Mouse (Mus musculus): ENCODE results near the gene Bhmt. TPM values are rescaled to one million over a fixed set of nuclear protein-coding genes. Genes with fewer than 3 reads are reported as not detected.
A peak's percentile ranks its signal among the peaks of the same experiment; 100 is the strongest.

Gene Bhmt
- polyA plus RNA-seq, 1 experiment from 2014 or later = 0.08 TPM

DNA sequence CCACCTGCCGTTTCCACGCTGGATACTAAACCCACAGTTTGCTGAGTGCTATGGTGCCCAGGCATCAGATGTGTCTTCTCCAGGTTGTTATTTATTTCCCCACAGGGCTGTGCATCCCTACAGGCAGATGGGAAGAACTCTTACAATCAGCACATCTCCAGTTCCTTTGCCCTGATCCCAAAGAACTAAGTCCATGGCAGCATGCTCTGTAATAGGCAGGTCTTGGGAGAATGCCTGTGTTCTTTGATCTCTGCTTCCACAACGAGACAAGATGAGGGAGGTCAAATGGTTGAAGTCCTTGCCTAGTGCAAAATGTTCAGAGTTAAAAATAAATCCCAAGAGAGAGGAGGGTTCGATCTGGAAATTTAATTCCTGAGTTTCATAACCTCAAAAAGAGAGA lies 1.9 kb upstream of the Bhmt start:
- ATAC-seq (replicated peaks) = no peak

DNA sequence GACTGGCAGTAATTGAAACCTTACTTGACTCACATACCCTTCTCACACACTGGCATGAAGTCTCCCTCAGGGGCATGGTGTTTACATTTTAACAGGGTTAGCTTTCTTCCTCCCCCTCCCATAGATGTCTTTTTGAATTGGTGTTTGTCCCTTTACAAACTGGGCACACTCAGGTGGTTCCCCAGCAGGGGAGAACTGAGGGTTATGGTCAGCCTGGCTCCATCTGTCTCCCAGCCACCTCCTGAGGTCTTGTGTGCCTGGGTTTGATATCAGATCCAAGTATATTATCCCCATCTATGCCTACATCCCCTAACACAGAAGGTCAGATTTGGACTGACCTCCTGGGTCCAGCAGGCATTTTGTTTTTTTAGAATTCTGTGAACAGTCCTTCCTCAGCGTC lies 1.2 kb downstream of the Bhmt start:
- Histone ChIP-seq H3K4me2 (no peak overlapping the region), H3K9ac (no peak overlapping the region), H3K27me3 (replicated peaks) (no peaks in the 10 kb centered on the region), H3K36me3 (replicated peaks) (no peaks in the 10 kb centered on the region), H3K4me3 (no peak overlapping the region), H3K27ac (no peak overlapping the region), H3K4me1 (no peaks in the 10 kb centered on the region), H3K9me3 (no peaks in the 10 kb centered on the region)
- 84% methylated on average over 1 of the region's 1 CpGs for WGBS
- ATAC-seq (replicated peaks) = no peak

More for the DNA sequence above, 1.9 kb upstream of the Bhmt start:
- H3K4me3 ChIP-seq = no peak overlapping the region
- H3K4me1 ChIP-seq = no peaks in the 10 kb centered on the region
- H3K36me3 ChIP-seq (replicated peaks) = no peaks in the 10 kb centered on the region
- H3K4me2 ChIP-seq = no peak overlapping the region
- no peaks in the 10 kb centered on the region for H3K27me3 ChIP-seq (replicated peaks)
- no peaks in the 10 kb centered on the region for H3K9me3 ChIP-seq
- H3K27ac ChIP-seq = no peak overlapping the region
- H3K9ac ChIP-seq = no peak overlapping the region
- 65% methylated on average over 4 of the region's 4 CpGs for WGBS

DNA sequence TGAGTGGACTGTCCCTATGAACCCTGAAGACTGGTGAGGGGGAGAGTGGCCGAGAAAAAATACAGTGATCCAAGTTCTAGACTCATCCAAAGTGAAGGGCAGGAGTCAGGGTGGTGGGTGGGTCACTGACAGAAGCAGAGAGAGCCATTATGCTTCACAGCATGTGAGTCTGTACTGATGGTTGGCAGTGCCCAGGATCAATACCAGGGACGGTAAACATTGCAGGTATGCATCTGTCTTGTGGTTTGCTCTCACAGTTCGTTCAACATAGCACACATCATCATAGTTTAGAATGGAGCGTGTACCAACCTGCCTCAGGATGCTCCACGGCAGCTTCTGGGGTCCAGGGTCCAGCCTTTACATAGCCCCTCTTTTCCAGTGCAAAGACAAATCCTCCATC lies 4.8 kb downstream of the Bhmt start:
- H3K27me3 ChIP-seq (replicated peaks) = no peaks in the 10 kb centered on the region
- H3K4me3 ChIP-seq = no peak overlapping the region
- no peak for ATAC-seq (replicated peaks)
- H3K9ac ChIP-seq = no peak overlapping the region
- no peaks in the 10 kb centered on the region for H3K9me3 ChIP-seq
- H3K36me3 ChIP-seq (replicated peaks) = no peaks in the 10 kb centered on the region
- H3K4me1 ChIP-seq = no peaks in the 10 kb centered on the region
- no peak overlapping the region for H3K4me2 ChIP-seq
- no peak overlapping the region for H3K27ac ChIP-seq
- WGBS = 86% methylated on average over 5 of the region's 5 CpGs

DNA sequence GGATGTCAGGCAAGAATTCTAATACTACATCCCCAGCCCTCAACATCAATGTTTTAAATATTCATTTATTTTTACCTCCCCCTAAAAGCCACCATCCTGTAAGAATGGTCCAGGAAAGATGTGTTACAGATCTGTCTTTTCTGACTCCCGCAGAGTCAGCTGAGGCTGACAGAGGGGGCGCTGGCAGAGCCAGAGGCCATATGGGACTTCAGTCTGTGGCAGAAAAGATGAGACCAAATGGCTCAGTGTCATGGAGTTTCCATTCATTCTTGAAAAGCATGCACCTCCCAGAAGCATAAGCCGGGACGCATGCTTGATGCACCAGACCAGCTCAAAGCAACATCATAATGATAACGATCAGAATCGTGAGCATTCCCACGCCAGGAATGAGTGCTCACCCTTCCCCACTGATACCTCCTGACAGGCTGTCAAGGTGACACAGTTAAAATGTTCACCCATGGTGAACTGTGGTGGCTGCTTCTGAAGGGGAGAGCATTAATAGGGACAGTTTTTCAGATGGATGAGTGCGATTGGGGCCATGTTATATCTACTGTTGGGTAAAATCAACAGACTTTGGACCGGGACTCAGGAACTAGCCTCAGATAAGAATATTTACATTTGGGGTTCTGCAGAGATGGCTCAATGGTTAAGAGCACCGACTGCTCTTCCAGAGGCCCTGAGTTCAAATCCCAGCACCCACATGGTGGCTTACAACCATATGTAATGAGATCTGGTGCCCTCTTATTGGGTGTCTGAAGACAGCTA lies 6.6 kb downstream of the Bhmt start:
- H3K36me3 ChIP-seq (replicated peaks) = no peaks in the 10 kb centered on the region
- H3K4me3 ChIP-seq = no peak overlapping the region
- H3K4me1 ChIP-seq = no peaks in the 10 kb centered on the region
- H3K9ac ChIP-seq = no peak overlapping the region
- no peak overlapping the region for H3K27ac ChIP-seq
- 85% methylated on average over 10 of the region's 10 CpGs for WGBS
- ATAC-seq (replicated peaks) = no peak
- no peaks in the 10 kb centered on the region for H3K27me3 ChIP-seq (replicated peaks)
- no peak overlapping the region for H3K4me2 ChIP-seq
- H3K9me3 ChIP-seq = no peaks in the 10 kb centered on the region

DNA sequence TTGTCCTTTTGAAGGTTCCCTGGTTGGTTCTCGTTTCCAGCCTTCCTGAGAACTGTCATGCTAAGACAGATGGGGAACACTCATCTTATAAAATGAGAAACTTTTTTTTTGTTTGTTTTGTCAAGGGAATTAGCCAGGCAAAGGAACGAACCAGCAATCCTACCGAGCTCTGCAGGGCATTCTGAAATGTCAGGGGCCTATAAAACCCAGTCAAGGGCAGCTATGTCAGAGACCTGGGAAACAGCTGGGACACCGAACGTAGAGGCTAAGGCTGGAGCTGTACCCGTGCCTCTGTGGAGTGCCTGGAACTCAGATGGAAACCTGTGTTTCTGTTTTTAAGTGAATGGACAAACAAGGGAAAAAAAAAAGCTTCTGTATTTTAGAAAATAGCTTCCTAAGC lies 8.9 kb downstream of the Bhmt start:
- Histone ChIP-seq H3K27me3 (replicated peaks) (no peaks in the 10 kb centered on the region), H3K36me3 (replicated peaks) (no peaks in the 10 kb centered on the region), H3K4me2 (no peak overlapping the region), H3K27ac (no peak overlapping the region), H3K4me3 (no peak overlapping the region), H3K4me1 (no peaks in the 10 kb centered on the region), H3K9ac (no peak overlapping the region), H3K9me3 (no peaks in the 10 kb centered on the region)
- WGBS = 20% methylated on average over 6 of the region's 6 CpGs
- no peak for ATAC-seq (replicated peaks)

DNA sequence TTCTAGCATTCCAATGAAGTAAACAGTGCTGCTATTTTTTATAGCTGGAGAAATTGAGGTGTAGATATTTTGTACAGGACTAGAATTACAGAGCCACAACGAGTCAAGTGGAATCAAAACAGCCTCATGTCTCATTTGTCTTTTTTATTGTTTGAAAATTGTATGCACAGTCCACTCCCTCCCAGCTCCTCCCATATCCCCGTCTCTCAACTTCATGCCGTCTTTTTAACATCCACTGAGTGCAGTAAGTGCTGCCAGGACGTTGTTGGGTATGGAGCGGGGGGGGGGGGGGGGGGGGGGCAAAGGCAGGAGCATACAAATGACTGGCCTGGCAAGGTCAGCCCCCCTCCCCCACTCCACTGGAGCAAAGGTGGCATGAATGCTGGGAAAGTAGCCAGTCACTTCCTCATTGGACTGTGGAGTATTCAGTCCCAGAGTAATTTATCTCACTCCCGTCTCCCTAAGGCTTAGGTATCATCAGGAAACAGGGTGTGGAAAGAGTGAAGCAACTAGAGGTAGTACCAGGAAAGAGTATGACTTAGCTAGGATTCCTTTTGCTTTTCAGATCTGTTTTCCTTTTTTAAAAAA lies 23.3 kb downstream of the Bhmt start:
- Histone ChIP-seq H3K9me3 (no peaks in the 10 kb centered on the region), H3K4me1 (no peaks in the 10 kb centered on the region), H3K27me3 (replicated peaks) (no peaks in the 10 kb centered on the region), H3K4me3 (no peak overlapping the region), H3K27ac (no peak overlapping the region), H3K36me3 (replicated peaks) (no peaks in the 10 kb centered on the region), H3K4me2 (no peak overlapping the region), H3K9ac (no peak overlapping the region)
- no peak for ATAC-seq (replicated peaks)
- 48% methylated on average over 6 of the region's 6 CpGs for WGBS

DNA sequence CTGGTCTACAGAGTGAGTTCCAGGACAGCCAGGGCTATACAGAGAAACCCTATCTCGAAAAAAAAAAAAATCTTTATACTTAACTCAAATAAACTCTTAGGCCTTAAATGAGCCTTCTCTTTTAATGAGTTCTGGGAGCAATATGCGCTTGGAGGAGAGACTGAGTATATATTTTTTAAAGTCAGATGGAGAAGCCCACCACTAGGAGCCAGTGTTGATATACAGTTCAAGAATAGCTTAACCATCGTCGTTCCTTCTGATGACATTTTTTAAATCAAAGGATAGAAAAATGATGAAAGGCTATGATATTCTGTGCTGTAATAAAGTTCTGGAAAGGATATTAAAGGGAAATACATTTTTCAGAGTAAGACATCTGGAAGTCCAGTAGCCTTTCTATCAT lies 24.0 kb downstream of the Bhmt start:
- no peak for ATAC-seq (replicated peaks)
- H3K4me3 ChIP-seq = no peak overlapping the region
- H3K9ac ChIP-seq = no peak overlapping the region
- H3K27ac ChIP-seq = no peak overlapping the region
- H3K4me1 ChIP-seq = no peaks in the 10 kb centered on the region
- no peaks in the 10 kb centered on the region for H3K9me3 ChIP-seq
- no peaks in the 10 kb centered on the region for H3K36me3 ChIP-seq (replicated peaks)
- no peak overlapping the region for H3K4me2 ChIP-seq
- no peaks in the 10 kb centered on the region for H3K27me3 ChIP-seq (replicated peaks)
- WGBS = 75% methylated on average over 4 of the region's 4 CpGs

DNA sequence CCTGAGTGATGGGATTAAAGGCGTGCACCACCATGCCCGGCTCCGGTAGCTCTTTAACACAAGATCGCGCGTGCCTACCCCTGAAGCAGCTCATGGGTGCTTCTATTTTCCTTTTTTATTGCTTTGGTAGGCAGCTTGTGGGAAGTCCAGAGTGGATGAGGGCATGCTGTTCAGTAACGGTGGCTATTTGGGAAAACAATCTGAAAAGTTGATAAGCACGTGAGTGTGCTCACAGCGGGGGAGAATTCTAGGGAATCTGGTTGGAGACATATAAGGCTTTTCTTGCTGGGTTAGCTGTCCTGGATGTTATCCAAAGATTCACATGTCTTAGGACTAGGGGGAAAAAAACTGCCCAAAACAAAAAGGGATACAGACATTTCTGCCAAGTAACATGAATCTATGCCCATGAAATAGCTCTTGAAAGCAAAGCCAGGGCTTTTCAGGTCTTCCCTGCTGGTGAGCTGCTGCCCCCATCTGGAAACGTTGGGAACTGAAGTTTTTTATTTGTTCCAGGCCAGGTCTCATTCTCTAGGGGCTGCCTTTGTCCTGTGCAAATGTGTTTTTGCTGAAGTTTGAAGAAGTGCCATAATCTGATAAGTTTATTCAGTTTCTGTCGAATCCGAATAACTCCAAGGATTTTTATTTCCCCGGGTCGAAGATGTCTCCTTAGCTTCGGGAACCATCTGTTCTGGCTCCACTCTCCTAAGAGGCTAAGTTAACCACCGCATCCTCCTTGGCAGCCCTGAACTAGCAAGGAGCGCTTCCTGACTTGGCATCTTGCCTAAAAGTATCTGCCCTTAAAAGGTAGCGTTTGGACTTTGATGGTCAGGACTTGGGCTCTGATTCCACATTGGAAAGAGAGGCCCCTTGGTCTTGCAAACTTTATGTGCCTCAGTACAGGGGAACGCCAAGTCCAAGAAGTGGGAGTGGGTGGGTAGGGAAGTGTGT lies 24.8 kb downstream of the Bhmt start:
- no peak overlapping the region for H3K4me2 ChIP-seq
- H3K9me3 ChIP-seq = no peaks in the 10 kb centered on the region
- H3K36me3 ChIP-seq (replicated peaks) = no peaks in the 10 kb centered on the region
- H3K27me3 ChIP-seq (replicated peaks) = no peaks in the 10 kb centered on the region
- H3K9ac ChIP-seq = no peak overlapping the region
- H3K4me3 ChIP-seq = no peak overlapping the region
- H3K4me1 ChIP-seq = no peaks in the 10 kb centered on the region
- no peak overlapping the region for H3K27ac ChIP-seq
- ATAC-seq (replicated peaks) = peak; percentile 85; the same call in 1 of the 2 replicates
- WGBS = 61% methylated on average over 19 of the region's 19 CpGs

DNA sequence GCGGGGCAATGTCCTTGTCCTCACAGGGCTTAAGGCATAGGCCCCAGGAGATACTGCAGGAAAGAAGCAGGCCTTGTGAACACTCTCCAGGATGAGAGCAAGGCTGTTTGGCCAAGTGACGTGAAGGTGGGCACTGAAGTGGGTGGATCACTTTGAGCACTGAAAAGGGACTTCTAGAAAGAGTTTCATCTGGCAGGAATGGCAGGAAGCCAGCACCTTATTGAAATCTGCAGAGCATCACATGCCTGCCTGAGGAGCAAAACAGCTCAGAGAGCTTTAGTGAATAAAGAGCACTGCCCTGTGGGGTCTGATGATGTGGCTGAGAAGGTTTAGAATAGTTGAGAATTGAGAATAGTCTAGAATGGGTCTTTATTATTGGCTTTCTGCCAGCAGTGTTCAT lies 29.3 kb downstream of the Bhmt start:
- ATAC-seq (replicated peaks) = no peak
- no peak overlapping the region for H3K4me2 ChIP-seq
- no peak overlapping the region for H3K4me3 ChIP-seq
- no peaks in the 10 kb centered on the region for H3K9me3 ChIP-seq
- WGBS = 84% methylated on average over 2 of the region's 2 CpGs
- no peaks in the 10 kb centered on the region for H3K36me3 ChIP-seq (replicated peaks)
- H3K27ac ChIP-seq = no peak overlapping the region
- H3K4me1 ChIP-seq = no peaks in the 10 kb centered on the region
- H3K27me3 ChIP-seq (replicated peaks) = no peaks in the 10 kb centered on the region
- H3K9ac ChIP-seq = no peak overlapping the region

DNA sequence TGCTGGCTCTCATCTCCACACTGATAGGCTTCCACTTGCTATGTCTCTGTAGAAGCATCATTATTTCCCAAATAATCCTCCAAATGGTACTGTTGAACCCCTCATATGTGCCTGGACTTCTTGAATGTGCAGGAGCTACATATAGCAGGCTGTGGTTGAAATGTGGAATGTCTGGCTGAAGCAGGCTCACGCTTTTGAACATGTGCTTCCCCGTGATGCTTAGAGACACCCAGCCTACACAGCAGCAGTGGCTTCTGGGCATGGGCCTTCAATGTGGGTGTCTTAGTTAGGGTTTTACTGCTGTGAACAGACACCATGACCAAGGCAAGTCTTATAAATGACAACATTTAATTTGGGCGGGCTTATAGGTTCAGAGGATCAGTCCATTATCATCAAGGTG lies 30.1 kb downstream of the Bhmt start:
- Histone ChIP-seq H3K9me3 (no peaks in the 10 kb centered on the region), H3K27ac (no peak overlapping the region), H3K4me3 (no peak overlapping the region), H3K9ac (no peak overlapping the region), H3K36me3 (replicated peaks) (no peaks in the 10 kb centered on the region), H3K4me1 (no peaks in the 10 kb centered on the region), H3K4me2 (no peak overlapping the region), H3K27me3 (replicated peaks) (no peaks in the 10 kb centered on the region)
- no peak for ATAC-seq (replicated peaks)
- WGBS = 92% methylated on average over 3 of the region's 3 CpGs

DNA sequence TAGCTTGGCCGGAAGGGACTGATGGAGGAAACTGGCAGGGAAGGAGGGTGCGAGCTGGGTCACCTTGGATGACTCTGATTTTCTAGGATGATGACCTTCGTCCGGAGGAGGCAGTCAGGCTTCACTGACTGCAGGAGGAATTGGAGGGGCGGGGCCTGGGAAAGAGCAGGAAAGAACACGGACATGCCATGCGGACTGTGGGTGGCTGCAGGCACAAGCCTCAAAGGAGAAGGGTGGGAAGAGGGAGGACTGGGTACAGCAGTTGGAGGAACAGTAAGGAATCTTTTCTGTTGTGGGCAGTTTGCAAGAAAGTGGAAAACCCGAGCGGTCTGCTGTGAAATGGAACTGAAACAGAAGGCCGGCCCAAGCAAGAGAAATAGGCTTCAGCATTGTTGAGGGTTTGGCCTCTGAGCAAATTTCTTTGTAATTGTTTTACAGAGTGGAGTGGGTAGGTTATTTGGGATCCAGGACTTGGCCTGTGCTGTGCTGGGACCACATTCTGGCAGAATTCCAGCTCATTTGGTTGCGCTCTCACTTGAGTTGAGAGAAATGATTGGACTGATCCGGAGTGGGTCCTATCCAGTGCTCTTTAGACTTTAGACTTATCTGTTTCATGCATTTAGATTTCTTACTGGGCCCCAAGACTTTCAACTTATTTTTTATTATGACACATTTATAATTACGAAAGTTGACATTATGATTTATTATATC lies 30.7 kb downstream of the Bhmt start:
- 79% methylated on average over 13 of the region's 13 CpGs for WGBS
- no peaks in the 10 kb centered on the region for H3K36me3 ChIP-seq (replicated peaks)
- no peak for ATAC-seq (replicated peaks)
- no peaks in the 10 kb centered on the region for H3K4me1 ChIP-seq
- no peaks in the 10 kb centered on the region for H3K27me3 ChIP-seq (replicated peaks)
- no peak overlapping the region for H3K27ac ChIP-seq
- H3K9me3 ChIP-seq = no peaks in the 10 kb centered on the region
- no peak overlapping the region for H3K9ac ChIP-seq
- no peak overlapping the region for H3K4me3 ChIP-seq
- no peak overlapping the region for H3K4me2 ChIP-seq

DNA sequence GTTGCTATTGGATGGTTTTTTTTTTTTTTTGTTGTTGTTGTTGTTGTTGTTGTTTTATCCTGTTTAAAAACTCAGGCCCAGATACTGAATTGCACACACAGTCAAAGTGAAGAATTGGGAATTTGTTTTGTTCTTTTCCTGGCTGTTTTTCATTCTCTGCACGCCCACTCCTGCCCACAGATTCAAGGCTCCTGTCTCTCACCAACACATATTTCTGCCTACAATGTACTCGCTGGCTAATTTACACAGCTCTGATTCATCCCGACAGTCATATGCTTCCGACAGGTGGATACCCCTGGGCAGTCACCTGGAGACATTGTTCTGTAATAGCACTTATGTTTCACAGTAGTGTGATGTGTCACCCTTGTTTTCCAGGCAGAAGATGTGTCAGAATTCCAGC lies 33.1 kb downstream of the Bhmt start:
- no peaks in the 10 kb centered on the region for H3K4me1 ChIP-seq
- no peaks in the 10 kb centered on the region for H3K27me3 ChIP-seq (replicated peaks)
- H3K9ac ChIP-seq = no peak overlapping the region
- H3K4me3 ChIP-seq = no peak overlapping the region
- H3K4me2 ChIP-seq = no peak overlapping the region
- no peak overlapping the region for H3K27ac ChIP-seq
- 81% methylated on average over 4 of the region's 4 CpGs for WGBS
- ATAC-seq (replicated peaks) = no peak
- no peaks in the 10 kb centered on the region for H3K9me3 ChIP-seq
- H3K36me3 ChIP-seq (replicated peaks) = no peaks in the 10 kb centered on the region

Data from midbrain, embryonic 15.5 days (tissue).